Mouse (Mus musculus): Measurements from ENCODE around the gene Rgs21. TPM values are rescaled to one million over a fixed set of nuclear protein-coding genes. Genes with fewer than 3 reads are reported as not detected.

The Rgs21 gene
- total RNA-seq (2014; fragmentation: Nextera tagmentation) (not detected in 2 replicates), total RNA-seq (2017) (not detected in 2 replicates)

DNA sequence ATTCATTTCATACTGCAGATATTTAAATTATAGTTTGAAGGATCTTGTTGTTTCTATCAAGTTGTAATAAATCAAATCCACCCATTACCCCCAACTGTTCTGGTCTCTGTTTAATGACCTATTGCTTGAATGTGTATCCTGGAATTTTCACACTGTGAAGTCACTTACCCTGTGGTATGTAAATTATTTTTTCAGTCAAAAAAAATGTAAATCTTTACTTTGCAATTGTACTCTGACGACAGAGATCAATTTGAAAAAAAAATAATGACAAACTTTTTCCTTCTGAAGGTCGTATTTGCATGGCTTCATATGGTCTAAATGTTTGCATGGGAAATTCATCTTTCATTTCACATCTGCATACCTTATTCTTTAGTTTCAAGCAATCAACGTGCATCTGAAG lies at the start of gene Rgs21:
Rgs21 (minus strand) TSS at position 101 of the 400 bp plus-strand sequence.
- ATAC-seq (replicated peaks; ENCODE audit: poor library complexity, severe bottlenecking), result no peak

DNA sequence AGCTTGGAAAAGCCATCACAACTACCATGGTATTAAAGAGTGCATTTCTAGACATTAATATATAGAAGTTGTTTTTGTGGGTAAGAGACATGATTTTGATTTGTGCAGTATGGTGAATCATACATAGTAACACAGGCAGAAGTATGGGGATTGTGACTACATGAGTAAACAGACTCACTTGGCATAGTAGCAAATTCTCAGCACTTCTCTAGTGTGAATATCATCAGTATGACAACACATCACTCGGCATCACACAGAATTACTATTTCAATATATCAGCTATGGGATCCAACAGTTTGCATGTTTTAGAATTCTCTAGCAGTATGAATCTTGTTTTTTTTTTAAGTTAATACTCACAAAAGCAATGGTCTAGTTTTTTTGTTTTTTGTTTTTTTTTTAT lies 36.6 kb upstream of the Rgs21 start:
- ATAC-seq (replicated peaks; ENCODE audit: poor library complexity, severe bottlenecking), result no peak

DNA sequence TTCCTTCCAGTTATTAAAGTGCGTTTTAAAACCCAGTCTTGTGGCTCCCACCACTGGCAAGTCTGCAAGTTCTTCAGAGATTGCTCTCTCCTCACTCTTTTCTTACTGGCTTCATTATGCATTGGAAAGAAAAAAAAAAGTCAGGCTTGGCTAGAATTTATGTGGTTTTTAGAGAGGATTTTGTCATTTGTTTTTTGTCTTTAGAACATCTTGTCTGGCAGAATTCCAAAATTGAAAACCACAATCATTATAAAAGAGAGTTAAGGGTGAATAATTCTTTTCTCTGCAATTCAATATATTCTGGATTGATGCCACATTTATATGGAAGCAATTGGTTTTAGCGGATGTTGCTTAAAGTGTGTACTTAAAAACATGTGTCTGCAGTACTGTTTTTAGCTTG lies 35.5 kb upstream of the Rgs21 start:
- no peak for ATAC-seq (replicated peaks; ENCODE audit: poor library complexity, severe bottlenecking)

DNA sequence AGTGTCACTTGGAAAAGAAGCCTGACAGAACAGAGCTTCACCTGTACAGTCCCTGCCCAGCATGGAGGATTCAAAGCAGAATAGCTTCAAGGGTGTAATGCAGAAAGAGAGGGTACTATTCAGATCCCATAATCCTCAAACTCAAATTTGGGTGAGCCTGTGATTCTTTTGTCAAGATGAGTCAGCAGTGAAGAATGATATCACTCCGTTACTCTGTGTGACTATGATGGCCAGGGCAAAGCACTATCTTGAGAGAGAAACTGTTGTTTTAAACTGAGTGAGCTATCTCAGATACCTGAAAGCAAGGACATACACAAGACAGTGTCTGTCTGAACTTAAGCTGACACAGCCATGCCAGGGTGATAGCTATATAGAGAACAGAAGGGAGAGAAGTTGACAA lies 11.9 kb upstream of the Rgs21 start:
- no peak for ATAC-seq (replicated peaks; ENCODE audit: poor library complexity, severe bottlenecking)

DNA sequence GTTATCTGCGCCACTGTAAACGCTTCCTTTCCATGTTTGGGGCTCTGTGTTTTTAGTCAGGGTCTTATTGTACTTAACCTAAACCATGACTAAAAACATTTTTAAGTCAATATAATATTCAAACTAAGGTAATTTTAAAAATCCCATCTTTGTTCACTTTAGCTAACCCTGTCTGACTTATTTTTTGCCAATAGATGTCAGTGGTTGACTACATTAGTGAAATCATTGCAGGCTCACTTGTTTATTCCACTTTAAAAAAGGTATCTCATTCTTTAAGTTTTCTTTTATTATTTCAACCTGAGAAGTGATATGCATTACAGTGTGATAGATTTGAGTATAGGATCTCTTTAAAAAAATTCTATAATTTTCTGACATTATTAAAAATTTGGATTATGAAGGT lies 5.5 kb upstream of the Rgs21 start:
- no peak for ATAC-seq (replicated peaks; ENCODE audit: poor library complexity, severe bottlenecking)

DNA sequence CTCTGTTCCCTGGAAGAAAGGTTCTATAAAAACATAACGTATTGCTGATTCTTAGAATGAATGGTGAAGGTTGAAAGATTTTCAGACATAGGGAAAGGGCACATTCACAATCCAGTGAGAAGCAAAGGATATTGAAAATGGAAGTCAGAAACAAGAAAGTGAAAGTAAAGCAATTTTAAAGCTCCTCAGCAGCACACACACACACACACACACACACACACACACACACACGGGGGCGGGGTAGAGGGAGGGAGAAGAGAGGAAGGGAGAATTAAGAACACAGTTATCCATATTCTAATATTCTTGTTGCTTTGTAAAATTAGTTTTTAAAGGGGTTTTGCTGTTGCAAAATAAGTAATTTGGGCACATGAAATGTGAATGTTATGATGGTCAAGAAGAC lies 2.4 kb upstream of the Rgs21 start:
- peak; percentile 37; the same call in 1 of the 2 replicates for ATAC-seq (replicated peaks; ENCODE audit: poor library complexity, severe bottlenecking)

DNA sequence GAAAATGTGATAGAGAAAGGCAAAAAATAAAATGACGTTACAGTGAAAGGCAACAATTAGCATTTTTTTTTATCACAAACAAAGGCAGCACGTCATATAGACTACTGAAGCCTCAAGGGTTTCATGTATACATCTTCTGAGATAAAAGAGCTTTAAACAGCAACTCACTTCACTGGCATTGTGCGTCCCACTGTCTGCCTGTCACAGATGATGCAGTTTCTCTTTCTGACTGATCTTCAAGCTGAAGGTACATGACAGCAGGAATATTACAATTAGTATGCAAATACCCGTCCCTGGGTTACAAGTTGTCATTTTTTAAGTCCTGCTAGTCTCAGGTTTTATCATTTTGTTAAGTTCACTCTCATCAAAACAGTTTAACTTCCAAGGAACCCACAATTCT lies 22.3 kb downstream of the Rgs21 start:
- ATAC-seq (replicated peaks; ENCODE audit: poor library complexity, severe bottlenecking), result no peak

DNA sequence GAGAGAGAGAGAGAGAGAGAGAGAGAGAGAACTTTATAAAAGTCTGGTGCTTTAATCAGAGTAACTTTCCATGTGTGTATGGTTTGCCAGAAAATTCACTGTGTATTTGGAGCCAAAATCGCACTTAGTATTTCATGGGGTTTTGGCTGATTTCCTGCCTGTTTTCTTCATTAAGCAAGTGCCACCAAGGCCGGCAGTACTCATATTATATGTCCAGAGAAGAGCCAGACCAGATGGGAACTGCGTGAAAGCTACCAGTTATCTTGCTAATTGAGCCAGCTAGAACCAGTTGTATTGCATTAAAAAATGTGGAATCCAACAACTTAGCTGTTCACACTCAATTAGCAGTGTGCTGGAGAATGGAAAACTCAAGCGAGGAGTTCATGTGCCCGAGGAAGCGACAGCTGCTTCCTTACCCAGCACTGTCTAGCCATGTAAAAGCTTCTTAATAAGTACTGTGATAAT lies 22.9 kb downstream of the Rgs21 start:
- ATAC-seq (replicated peaks; ENCODE audit: poor library complexity, severe bottlenecking), result no peak

DNA sequence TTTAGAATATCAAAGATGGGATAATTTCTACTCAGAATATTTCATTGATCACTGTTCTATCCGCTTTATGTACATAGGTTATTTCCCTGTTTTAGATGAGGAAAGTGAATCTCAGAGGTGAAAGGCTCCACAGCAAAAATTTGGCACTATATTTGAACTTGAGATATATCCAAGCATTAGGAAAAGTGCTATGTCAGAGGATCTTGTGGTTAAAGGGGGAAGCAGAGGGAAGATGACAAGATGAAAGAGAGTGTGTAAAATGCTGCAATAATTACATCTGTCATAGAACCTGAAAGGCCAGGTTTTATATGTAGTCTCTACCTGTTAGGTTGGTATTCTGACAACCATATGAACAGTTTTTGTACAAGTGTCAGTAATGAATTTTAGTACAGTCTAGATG lies 35.7 kb downstream of the Rgs21 start:
- ATAC-seq (replicated peaks; ENCODE audit: poor library complexity, severe bottlenecking), result no peak

DNA sequence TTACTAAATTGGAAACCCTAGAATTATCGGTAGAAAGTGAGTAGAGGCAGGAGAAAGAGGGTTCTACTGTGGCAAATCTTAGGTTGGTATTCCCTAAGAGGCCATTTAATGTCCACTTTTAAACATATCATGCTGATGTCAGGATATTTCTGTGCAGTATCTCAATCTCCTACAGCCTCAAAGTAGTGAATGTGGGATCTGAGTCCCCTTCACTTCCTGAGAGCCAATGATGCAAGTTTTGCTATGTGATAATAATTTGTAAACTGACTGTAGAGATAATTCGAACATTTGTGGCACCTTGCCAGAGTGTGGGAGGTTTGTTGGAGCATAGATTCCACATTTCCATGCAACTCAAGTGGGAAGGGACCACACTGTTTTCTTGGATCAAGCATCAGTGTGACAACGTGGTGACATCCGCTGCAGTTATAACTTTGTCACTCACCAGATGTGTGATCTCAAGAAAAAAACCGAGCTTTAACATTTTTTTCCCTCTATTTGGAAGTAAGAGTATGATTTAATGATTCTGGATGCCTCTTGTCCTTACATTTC lies 49.5 kb downstream of the Rgs21 start:
- no peak for ATAC-seq (replicated peaks; ENCODE audit: poor library complexity, severe bottlenecking)

DNA sequence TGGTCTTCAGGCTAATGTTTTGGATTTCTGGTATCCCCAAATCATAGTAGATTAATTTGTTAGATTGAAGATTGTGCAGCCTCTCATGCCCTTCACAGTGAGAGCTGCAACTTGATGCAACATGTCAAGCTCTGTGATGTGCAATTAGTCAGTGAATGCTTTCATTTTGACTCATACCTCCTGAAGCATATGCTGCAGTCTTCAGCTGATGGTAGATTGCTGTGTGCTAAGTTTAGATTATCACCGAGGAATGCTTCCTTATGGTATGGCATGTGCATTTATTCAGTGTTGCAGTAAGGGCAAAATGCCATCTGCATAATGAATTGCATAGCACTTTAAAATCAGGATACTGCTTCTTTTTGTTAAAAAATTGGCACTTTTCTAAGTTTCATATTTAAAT lies 65.2 kb downstream of the Rgs21 start:
- no peak for ATAC-seq (replicated peaks; ENCODE audit: poor library complexity, severe bottlenecking)

DNA sequence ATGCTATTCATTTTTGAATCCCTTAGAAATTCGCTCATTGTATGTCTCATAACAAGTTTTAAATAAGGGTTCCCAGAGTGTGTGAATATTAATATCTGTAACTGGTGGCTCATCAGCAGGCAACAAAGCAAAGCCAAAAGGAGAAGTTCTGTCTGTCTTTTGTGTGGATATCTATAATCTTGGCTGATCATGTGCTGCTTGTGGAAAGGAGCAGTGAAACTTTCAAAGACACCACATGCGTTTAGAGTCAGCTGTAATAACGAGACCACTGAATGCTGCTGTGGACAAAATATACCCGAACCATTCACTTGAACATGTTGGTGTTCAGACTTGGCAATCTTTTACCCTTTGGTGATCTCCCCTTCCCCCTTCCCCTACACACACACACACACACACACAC lies 67.0 kb downstream of the Rgs21 start:
- ATAC-seq (replicated peaks; ENCODE audit: poor library complexity, severe bottlenecking), result peak; percentile 85

DNA sequence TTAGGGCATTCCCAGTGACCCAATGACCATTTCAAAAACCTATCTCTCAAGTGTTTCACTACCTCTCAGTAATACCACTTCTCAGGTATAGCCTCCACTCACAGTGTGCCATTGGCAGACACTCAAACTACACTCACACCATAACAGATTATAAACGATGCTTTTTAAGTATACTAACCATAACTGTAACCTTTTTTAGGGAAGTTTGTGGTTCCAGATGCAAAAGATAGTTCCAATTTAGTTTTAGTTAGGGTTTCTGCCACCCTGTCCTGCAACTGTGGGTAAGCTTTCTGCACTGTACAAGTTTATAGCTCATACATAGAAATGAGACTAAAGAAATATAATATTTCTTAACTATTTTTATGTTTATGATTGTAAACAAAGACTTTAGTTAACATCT lies 67.7 kb downstream of the Rgs21 start:
- peak; percentile 51 for ATAC-seq (replicated peaks; ENCODE audit: poor library complexity, severe bottlenecking)

DNA sequence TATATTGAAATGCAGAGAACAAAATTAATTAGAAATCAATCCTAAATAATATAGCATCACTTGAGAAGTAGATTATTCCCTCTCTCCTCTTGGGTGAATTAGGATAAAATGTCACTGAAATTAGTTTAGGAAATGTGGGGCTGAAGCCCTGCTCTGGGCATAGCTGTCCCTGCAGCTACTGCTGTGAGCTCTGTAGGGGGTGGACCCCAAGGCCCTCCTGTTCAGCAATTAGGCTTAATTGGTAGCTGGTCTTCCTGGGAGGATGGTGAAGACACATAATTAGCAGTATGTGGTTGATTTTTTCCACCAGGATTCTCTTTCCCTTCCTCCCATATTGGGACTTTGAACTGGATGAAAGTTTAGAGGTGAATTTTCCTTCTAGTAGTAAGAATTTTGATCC lies 68.7 kb downstream of the Rgs21 start:
- no peak for ATAC-seq (replicated peaks; ENCODE audit: poor library complexity, severe bottlenecking)

DNA sequence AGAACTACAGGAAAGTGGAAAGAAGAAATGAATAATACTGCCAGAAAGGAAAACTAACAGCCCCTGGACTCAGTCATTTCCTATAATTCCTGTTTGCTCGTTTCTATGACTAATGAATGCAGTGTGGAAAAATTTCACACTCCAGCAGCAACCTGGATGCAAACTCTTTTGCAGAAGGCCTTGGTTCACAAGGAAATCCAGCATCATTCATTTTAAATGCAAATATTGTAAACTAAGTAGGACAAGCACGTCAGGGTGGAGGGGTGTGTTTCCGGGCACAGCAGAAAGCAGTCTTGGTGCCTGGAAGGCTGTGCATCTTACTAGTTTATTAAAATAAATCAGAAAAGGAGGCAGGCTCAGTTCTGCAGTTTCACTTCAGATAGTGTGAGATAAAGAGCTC lies 69.4 kb downstream of the Rgs21 start:
- no peak for ATAC-seq (replicated peaks; ENCODE audit: poor library complexity, severe bottlenecking)

DNA sequence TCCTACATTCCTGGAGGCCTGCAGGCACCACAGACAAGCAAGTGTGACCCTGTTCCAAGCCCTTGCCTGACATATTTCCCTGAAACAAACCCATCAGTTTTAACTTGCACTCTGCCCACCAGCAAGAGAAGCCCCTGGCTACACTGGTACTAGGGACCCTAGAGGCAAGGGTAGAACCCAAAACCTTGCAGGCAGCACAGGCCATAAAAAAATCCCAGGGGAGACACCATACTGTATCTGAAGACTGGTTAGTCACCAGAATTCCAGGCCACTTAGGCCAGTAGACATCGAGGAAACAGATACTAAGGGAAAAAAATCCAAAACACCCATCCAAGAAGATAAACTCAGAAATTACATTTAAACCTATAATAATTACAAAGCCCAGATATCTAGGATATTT lies 74.1 kb downstream of the Rgs21 start:
- ATAC-seq (replicated peaks; ENCODE audit: poor library complexity, severe bottlenecking), result no peak

DNA sequence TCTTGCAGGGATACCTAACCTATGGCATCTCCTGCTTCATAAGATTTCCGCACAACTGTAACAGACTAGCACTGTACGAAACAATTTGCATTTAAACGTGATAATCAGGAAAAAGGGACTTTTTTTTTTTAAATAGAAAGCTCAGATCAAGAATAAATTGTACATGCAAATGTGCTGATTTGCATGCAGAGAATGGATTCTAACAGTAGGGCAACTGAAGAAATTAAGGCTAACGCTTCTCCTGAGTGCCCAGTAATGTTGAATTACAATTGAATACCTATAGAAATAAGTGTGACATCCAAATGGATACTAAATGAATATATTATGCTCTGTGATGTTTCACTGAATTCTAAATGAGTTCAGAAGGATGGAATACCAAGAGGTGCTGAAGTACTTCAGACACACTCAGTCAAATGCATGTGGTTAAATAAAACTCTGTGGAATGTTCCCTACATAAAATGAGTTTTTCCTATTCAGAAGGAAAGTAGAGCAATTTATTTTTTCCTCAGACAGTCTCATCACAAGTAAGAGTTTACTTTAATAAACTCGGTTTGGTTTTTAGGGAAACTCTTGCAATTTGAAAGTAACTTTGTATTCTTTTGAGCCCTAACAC lies 79.1 kb downstream of the Rgs21 start:
- no peak for ATAC-seq (replicated peaks; ENCODE audit: poor library complexity, severe bottlenecking)

Other genes with a start within 250 kb of the Rgs21 start
- 59.5 and 66.3 TPM in 2 replicates for gene Rgs18, start 207.8 kb upstream of the Rgs21 start, total RNA-seq (2014; fragmentation: Nextera tagmentation)
- gene Rgs18, start 207.8 kb upstream of the Rgs21 start, total RNA-seq (2017), result 78.7 and 84.0 TPM in 2 replicates